Mouse (Mus musculus) lung, adult 2 months (tissue): ENCODE measurements at regions not wholly inside any gene's neighbourhood (a gene's known extent, or its start where the extent isn't known, plus 50 kb on each side); places are given as distances from the start of the nearest gene placed in this dataset.

Experiments used
- DNase-seq: peaks from one replicate; pipeline ENCODE4 v3.0.0; 2022
- H3K4me1 ChIP-seq: fragments of 200-500 bp; 2 replicates; pipeline ENCODE4 v1.6.1; 2011; ENCODE audit warnings: low read length; ENCODE audit not compliant: control insufficient read depth, insufficient read depth
- H3K4me3 ChIP-seq: fragments of 200-500 bp; replicated peaks from 2 replicates; pipeline ENCODE3; 2011; ENCODE audit warnings: low read depth, mild to moderate bottlenecking, control low read depth, low read length; ENCODE audit errors: extremely low read depth
- CTCF ChIP-seq: fragments of 200-500 bp; IDR thresholded peaks from 2 replicates; pipeline ENCODE4 v1.5.1; 2011; ENCODE audit warnings: mild to moderate bottlenecking, low read length, control low read depth; ENCODE audit not compliant: insufficient read depth
- POLR2A ChIP-seq: fragments of 200-500 bp; IDR thresholded peaks from 2 replicates; pipeline ENCODE4 v1.6.1; 2011; ENCODE audit warnings: low read depth, mild to moderate bottlenecking, control low read depth, low read length, borderline replicate concordance; ENCODE audit errors: extremely low read depth
- WGBS: fragments of 180-500 bp; shearing (Covaris S2); methylation state at CpG from one replicate; pipeline ENCODE4 v1.1.7; 2018; 5-methylcytosine and 5-hydroxymethylcytosine counted together

- no peak overlapping the region for H3K4me3 ChIP-seq
- no peak for TF ChIP-seq POLR2A
- TF ChIP-seq CTCF: no peak
- DNase-seq: no peak
- WGBS: 69% methylated on average over 3 of the region's 3 CpGs
- H3K4me1 ChIP-seq: no peaks in the 10 kb centered on the region
These were observed 351.9 kb downstream of the Tbc1d22a start for GRCm38 (mm10) chr15:86566111-86566510.

- TF ChIP-seq POLR2A (no peak), CTCF (no peak)
- Histone ChIP-seq H3K4me1 (no peaks in the 10 kb centered on the region), H3K4me3 (no peak overlapping the region)
- 75% methylated on average over 5 of the region's 5 CpGs for WGBS
- DNase-seq: no peak
These were observed 360.1 kb downstream of the Tbc1d22a start for GRCm38 (mm10) chr15:86574311-86574710.

- no peak overlapping the region for H3K4me3 ChIP-seq
- no peaks in the 10 kb centered on the region for H3K4me1 ChIP-seq
- 37% methylated on average over 5 of the region's 5 CpGs for WGBS
- TF ChIP-seq CTCF (no peak), POLR2A (no peak)
- DNase-seq: no peak
These were observed 362.4 kb downstream of the Tbc1d22a start for GRCm38 (mm10) chr15:86576666-86577065.

- H3K4me3 ChIP-seq: no peak overlapping the region
- WGBS: 90% methylated on average over 16 of the region's 16 CpGs
- DNase-seq: no peak
- H3K4me1 ChIP-seq: no peaks in the 10 kb centered on the region
- TF ChIP-seq CTCF (no peak), POLR2A (no peak)
These were observed 364.4 kb downstream of the Tbc1d22a start for GRCm38 (mm10) chr15:86578689-86579088.

- TF ChIP-seq CTCF (no peak), POLR2A (no peak)
- DNase-seq: no peak
- Histone ChIP-seq H3K4me1 (no peaks in the 10 kb centered on the region), H3K4me3 (no peak overlapping the region)
- WGBS: 60% methylated on average over 7 of the region's 7 CpGs
These were observed 368.2 kb downstream of the Tbc1d22a start for GRCm38 (mm10) chr15:86582240-86583090.

- WGBS: 50% methylated on average over 4 of the region's 4 CpGs
- TF ChIP-seq CTCF (peak; percentile 28; the same call in 1 of the 2 replicates), POLR2A (no peak)
- no peak for DNase-seq
- no peaks in the 10 kb centered on the region for H3K4me1 ChIP-seq
- H3K4me3 ChIP-seq: no peak overlapping the region
These were observed 371.5 kb downstream of the Tbc1d22a start for GRCm38 (mm10) chr15:86585716-86586115.

GRCm38 (mm10) chr15:86587209-86587608 is 372.9 kb downstream of the Tbc1d22a start:
- WGBS: 60% methylated on average over 6 of the region's 6 CpGs
- no peak for TF ChIP-seq CTCF
- no peak for TF ChIP-seq POLR2A
- Histone ChIP-seq H3K4me1 (no peaks in the 10 kb centered on the region), H3K4me3 (no peak overlapping the region)
- no peak for DNase-seq

GRCm38 (mm10) chr15:86590033-86590432 is 375.8 kb downstream of the Tbc1d22a start:
- 65% methylated on average over 7 of the region's 7 CpGs for WGBS
- no peak for TF ChIP-seq CTCF
- TF ChIP-seq POLR2A: no peak
- no peak overlapping the region for H3K4me3 ChIP-seq
- H3K4me1 ChIP-seq: no peaks in the 10 kb centered on the region
- no peak for DNase-seq

GRCm38 (mm10) chr15:86590896-86591295 is 376.6 kb downstream of the Tbc1d22a start:
- no peak overlapping the region for H3K4me3 ChIP-seq
- WGBS: 73% methylated on average over 5 of the region's 5 CpGs
- DNase-seq: no peak
- H3K4me1 ChIP-seq: no peaks in the 10 kb centered on the region
- TF ChIP-seq CTCF (no peak), POLR2A (no peak)

- DNase-seq: no peak
- no peak for TF ChIP-seq POLR2A
- TF ChIP-seq CTCF: no peak
- no peak overlapping the region for H3K4me3 ChIP-seq
- 49% methylated on average over 6 of the region's 6 CpGs for WGBS
- H3K4me1 ChIP-seq: no peaks in the 10 kb centered on the region
These were observed 379.1 kb downstream of the Tbc1d22a start for GRCm38 (mm10) chr15:86593404-86593803.

GRCm38 (mm10) chr15:86606411-86606810 is 392.2 kb downstream of the Tbc1d22a start:
- no peaks in the 10 kb centered on the region for H3K4me1 ChIP-seq
- no peak for TF ChIP-seq CTCF
- no peak for TF ChIP-seq POLR2A

More at GRCm38 (mm10) chr15:86606411-86606810, 392.2 kb downstream of the Tbc1d22a start:
- no peak for DNase-seq
- no peak overlapping the region for H3K4me3 ChIP-seq
